Comparison of ENCODE assay signal across 1 mouse cellular context in the genomic region with DNA sequence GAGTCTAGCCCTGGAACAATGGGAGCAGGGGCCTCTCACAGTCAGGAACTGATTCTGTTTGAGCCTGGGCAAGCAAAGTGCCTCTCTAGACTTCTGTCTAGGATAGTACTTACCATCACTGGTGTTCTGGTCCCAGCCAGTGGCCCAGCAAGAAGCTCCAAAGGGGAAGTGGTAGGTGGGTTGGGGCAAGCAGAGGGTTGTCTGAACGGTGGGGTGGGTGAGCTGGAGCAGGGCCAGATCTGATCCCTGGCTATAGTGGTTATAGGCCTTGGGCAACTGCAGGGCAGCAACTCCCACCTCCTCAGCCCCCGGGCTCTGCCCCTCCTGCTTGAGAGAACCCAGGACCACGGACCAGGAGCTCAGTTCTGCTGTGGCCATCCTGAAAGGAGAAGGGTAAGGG.
TF ChIP-seq lines count a peak whose summit lies in the region.

No protein-coding gene starts in this region.

TF ChIP-seq in MEL, 35 proteins besides CTCF, POLR2A, EP300 and RAD21:
- TF ChIP-seq TBP (IDR thresholded peaks at IDR 0.05; ENCODE audit: low read depth, low read length) (no peak), MXI1 (IDR thresholded peaks at IDR 0.05; ENCODE audit: low read depth, low read length) (no peak), GATA1 (IDR thresholded peaks at IDR 0.05; ENCODE audit: low read depth, low read length) (no peak), RCOR1 (IDR thresholded peaks at IDR 0.05; ENCODE audit: low read depth, low read length) (no peak), POLR2AphosphoS5 (IDR thresholded peaks at IDR 0.05; ENCODE audit: borderline replicate concordance, low read depth, low read length) (no peak), CHD2 (IDR thresholded peaks at IDR 0.05; ENCODE audit: low read length) (no peak), KAT2A (conservative IDR thresholded peaks at IDR 0.05; ENCODE audit: low read depth, low read length) (no peak), TCF12 (IDR thresholded peaks at IDR 0.05; ENCODE audit: low read depth, low read length) (no peak), BHLHE40 (IDR thresholded peaks at IDR 0.05; ENCODE audit: borderline replicate concordance, low read depth, low read length) (no peak), NELFE (IDR thresholded peaks at IDR 0.05; ENCODE audit: low read depth, low read length) (no peak), HCFC1 (IDR thresholded peaks at IDR 0.05; ENCODE audit: low read depth, low read length) (no peak), TAL1 (IDR thresholded peaks at IDR 0.05; ENCODE audit: low read length) (no peak), E2F4 (IDR thresholded peaks at IDR 0.05; ENCODE audit: borderline replicate concordance, low read depth, low read length) (no peak), MEF2A (IDR thresholded peaks at IDR 0.05; ENCODE audit: extremely low read depth, insufficient replicate concordance, low read depth, low read length, poor library complexity, severe bottlenecking) (no peak), GABPA (IDR thresholded peaks at IDR 0.05; ENCODE audit: low read depth, low read length) (no peak), USF2 (IDR thresholded peaks at IDR 0.05; ENCODE audit: borderline replicate concordance in 1 of 2, insufficient read depth in 1 of 2, low read depth in 1 of 2, low read length in 2 of 2) (no peak), ELF1 (IDR thresholded peaks at IDR 0.05; ENCODE audit: low read depth, low read length) (no peak), POLR2AphosphoS2 (IDR thresholded peaks at IDR 0.05; ENCODE audit: low read length) (no peak), MYC (IDR thresholded peaks at IDR 0.05; ENCODE audit: low read depth, low read length) (no peak)
